Mouse (Mus musculus) kidney, postnatal 0 days (tissue): ENCODE measurements around the gene Tnk2. TPM values are rescaled to one million over a fixed set of nuclear protein-coding genes. Genes with fewer than 3 reads are reported as not detected.

ENCODE experiments used
- ATAC-seq: fragments of 200-750 bp; cut with Nextera tagmentation; replicated peaks from 2 replicates; pipeline ENCODE4 v1.8.0; 2017; ENCODE audit warnings: low read depth, moderate number of reproducible peaks, moderate TSS enrichment, moderate library complexity; ENCODE audit not compliant: low FRiP score
- DNase-seq: peaks from one replicate; pipeline ENCODE4 v3.0.0-alpha.2; 2016; ENCODE audit warnings: low spot score
- H3K27ac ChIP-seq: fragments of 300-500 bp; sonication (generic); 2 replicates; pipeline ENCODE4 v1.5.1; 2014; ENCODE audit warnings: mild to moderate bottlenecking
- H3K27me3 ChIP-seq: fragments of 300-500 bp; sonication (generic); 2 replicates; pipeline ENCODE4 v1.6.1; 2014; ENCODE audit warnings: low read length, mixed read lengths; ENCODE audit not compliant: insufficient read depth
- H3K36me3 ChIP-seq: fragments of 300-500 bp; sonication (generic); 2 replicates; pipeline ENCODE4 v1.6.1; 2014; ENCODE audit warnings: low read length, mixed read lengths; ENCODE audit not compliant: insufficient read depth
- H3K4me1 ChIP-seq: fragments of 300-500 bp; sonication (generic); replicated peaks from 2 replicates; pipeline ENCODE4 v1.6.1; 2014; ENCODE audit warnings: antibody characterized with exemption, low read length, mixed read lengths; ENCODE audit not compliant: insufficient read depth
- H3K4me2 ChIP-seq: fragments of 300-500 bp; sonication (generic); 2 replicates; pipeline ENCODE4 v1.6.1; 2014; ENCODE audit warnings: mild to moderate bottlenecking, low read length, moderate library complexity, mixed read lengths
- H3K4me3 ChIP-seq: fragments of 300-500 bp; sonication (generic); replicated peaks from 2 replicates; pipeline ENCODE4 v1.5.1; 2014; ENCODE audit warnings: low read depth, low read length
- H3K9ac ChIP-seq: fragments of 300-500 bp; sonication (generic); 2 replicates; pipeline ENCODE4 v1.6.1; 2014; ENCODE audit warnings: low read depth, low read length
- H3K9me3 ChIP-seq: fragments of 300-500 bp; sonication (generic); replicated peaks from 2 replicates; pipeline ENCODE4 v1.6.1; 2016; ENCODE audit warnings: low read length, inconsistent platforms, mixed read lengths
- CTCF ChIP-seq: IDR thresholded peaks from 2 replicates; pipeline ENCODE4 v1.5.1; 2016; ENCODE audit warnings: antibody characterized with exemption, low read depth, mild to moderate bottlenecking, moderate library complexity
- WGBS: fragments of 180-500 bp; shearing (Covaris S2); extraction: QIAGEN DNeasy Blood & Tissue Kit; methylation state at CpG from one replicate; pipeline ENCODE4 v1.1.7; 2014; 5-methylcytosine and 5-hydroxymethylcytosine counted together
- polyA plus RNA-seq: library from polyadenylated mRNA; unstranded; fragments of >200 nt; fragmentation: Nextera tagmentation; extraction: Ambion mirVana; gene quantifications from 2 replicates; pipeline ENCODE4 v1.2.1, GENCODE M21; 2015

Tnk2 gene
- polyA plus RNA-seq = 8.4 and 8.5 TPM in 2 replicates

DNA sequence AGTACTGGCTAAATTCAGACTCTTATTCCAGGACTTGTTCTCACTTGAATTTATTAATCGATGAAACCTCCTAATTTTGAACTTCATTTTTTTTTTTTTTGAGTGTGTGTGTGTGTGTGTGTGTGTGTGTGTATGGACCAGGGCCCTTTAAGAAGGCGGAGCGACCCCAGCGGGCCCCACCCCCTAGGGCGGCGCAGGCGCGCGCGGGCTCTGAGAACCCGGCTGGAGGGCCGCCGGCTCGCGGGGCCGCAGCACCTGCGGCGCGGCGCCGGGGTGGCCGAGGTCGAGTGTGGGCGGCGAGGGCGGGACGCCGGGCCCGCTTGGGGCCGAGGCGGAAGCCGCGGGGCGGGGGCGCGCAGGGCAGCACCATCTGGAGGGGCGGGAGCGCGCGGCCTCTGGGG lies at the start of gene Tnk2:
TSS of gene Tnk2 (plus strand) at position 214 of the 401 bp plus-strand sequence.
- Histone ChIP-seq H3K4me3 (peak within 1 kb of the TSS; percentile 83), H3K9ac (peak within 1 kb of the TSS; percentile 93), H3K9me3 (no peaks in the 10 kb centered on the region), H3K4me1 (peaks cover 4% of the 10 kb centered on the region), H3K36me3 (no peaks in the 10 kb centered on the region), H3K27ac (peak within 1 kb of the TSS; percentile 76), H3K4me2 (peak within 1 kb of the TSS; percentile 94), H3K27me3 (no peaks in the 10 kb centered on the region)
- ATAC-seq = peak; percentile 84
- 1% methylated on average over 37 of the region's 40 CpGs for WGBS
- TF ChIP-seq CTCF = no peak
- DNase-seq = peak; percentile 91

DNA sequence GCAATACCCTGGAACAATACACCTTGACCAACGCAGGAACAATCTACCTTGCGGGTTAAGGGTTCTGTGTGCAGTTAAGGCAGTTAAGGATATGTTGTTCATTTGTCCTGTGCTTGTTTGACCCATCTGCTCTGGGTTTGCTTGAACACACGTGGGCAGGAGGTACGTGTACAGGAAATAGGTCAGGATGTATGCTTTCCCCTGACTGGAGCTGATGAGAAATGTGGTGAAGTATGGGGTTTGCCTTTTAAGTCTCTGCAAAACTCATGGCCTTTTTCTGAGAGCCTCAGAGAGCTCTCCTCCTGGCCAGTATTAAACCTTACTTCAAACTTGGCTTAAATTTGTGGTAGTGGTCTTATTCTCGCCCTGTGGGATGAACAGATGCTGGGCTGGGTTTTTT lies 49.8 kb upstream of the Tnk2 start:
- DNase-seq = no peak
- WGBS = 67% methylated on average over 5 of the region's 5 CpGs
- H3K9ac ChIP-seq = no peak overlapping the region
- no peaks in the 10 kb centered on the region for H3K9me3 ChIP-seq
- no peak overlapping the region for H3K4me3 ChIP-seq
- no peak overlapping the region for H3K4me2 ChIP-seq
- H3K36me3 ChIP-seq = no peaks in the 10 kb centered on the region
- H3K27ac ChIP-seq = no peak overlapping the region
- TF ChIP-seq CTCF = no peak
- no peaks in the 10 kb centered on the region for H3K27me3 ChIP-seq
- ATAC-seq = no peak
- H3K4me1 ChIP-seq = no peaks in the 10 kb centered on the region

DNA sequence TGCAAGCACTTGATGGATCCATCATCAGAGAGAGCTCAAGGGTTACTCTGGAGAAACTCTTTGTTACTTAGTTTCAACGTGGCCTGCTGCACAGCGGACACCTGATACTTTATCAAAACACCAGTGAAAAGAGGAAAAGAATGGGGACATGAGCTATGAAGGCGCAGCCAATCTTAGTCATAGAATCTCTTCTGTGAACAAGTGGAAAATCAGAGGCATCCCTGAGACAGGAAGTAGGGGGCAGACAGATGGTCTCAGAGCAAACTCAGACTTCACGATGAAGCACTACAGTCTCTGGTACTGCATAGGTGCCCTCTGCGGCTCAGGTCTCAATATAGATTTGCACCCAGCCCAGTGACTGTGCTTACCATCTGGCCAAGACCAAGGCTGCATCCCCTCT lies 49.0 kb upstream of the Tnk2 start:
- no peak overlapping the region for H3K4me3 ChIP-seq
- no peak for ATAC-seq
- no peak for TF ChIP-seq CTCF
- H3K36me3 ChIP-seq = no peaks in the 10 kb centered on the region
- no peak overlapping the region for H3K27ac ChIP-seq
- no peak overlapping the region for H3K9ac ChIP-seq
- no peaks in the 10 kb centered on the region for H3K4me1 ChIP-seq
- H3K9me3 ChIP-seq = no peaks in the 10 kb centered on the region
- WGBS = 45% methylated on average over 5 of the region's 5 CpGs
- no peaks in the 10 kb centered on the region for H3K27me3 ChIP-seq
- peak; percentile 50 for DNase-seq
- H3K4me2 ChIP-seq = no peak overlapping the region

- Histone ChIP-seq H3K9me3 (no peaks in the 10 kb centered on the region), H3K27me3 (no peaks in the 10 kb centered on the region), H3K4me2 (no peak overlapping the region), H3K9ac (no peak overlapping the region), H3K4me3 (no peak overlapping the region), H3K4me1 (no peaks in the 10 kb centered on the region), H3K36me3 (no peaks in the 10 kb centered on the region), H3K27ac (no peak overlapping the region)
- ATAC-seq (no peak), DNase-seq (no peak)
- 83% methylated on average over 10 of the region's 10 CpGs for WGBS
- no peak for TF ChIP-seq CTCF
Measured at GRCm38 (mm10) chr16:32595142-32595855, 48.4 kb upstream of the Tnk2 start.

- no peak overlapping the region for H3K9ac ChIP-seq
- no peaks in the 10 kb centered on the region for H3K9me3 ChIP-seq
- no peak overlapping the region for H3K4me3 ChIP-seq
- DNase-seq (peak; percentile 3), ATAC-seq (no peak)
- H3K36me3 ChIP-seq = no peaks in the 10 kb centered on the region
- no peaks in the 10 kb centered on the region for H3K4me1 ChIP-seq
- no peak overlapping the region for H3K4me2 ChIP-seq
- no peak overlapping the region for H3K27ac ChIP-seq
- WGBS = 43% methylated on average over 4 of the region's 4 CpGs
- no peak for TF ChIP-seq CTCF
- H3K27me3 ChIP-seq = no peaks in the 10 kb centered on the region
Measured at GRCm38 (mm10) chr16:32597909-32598381, 45.7 kb upstream of the Tnk2 start.

DNA sequence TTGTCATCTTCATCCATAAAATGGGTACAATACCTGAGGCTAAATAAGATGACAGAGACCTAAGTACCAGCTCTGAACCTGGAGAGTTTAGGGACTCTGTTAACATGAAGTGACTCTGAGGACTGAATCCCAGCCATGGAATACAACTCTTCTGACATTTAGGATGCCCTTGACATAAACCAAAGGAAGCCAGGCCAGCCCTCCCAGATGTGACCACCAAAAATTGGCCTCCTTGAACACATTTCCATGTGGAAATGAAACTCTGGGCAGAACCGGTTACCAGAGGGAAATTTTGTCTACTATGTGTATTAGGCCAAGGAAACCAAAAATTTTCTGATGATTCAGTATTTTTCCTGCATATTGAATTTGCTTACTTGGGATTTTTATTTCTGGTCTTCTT lies 44.5 kb upstream of the Tnk2 start:
- no peak overlapping the region for H3K4me2 ChIP-seq
- no peak for TF ChIP-seq CTCF
- H3K27ac ChIP-seq = no peak overlapping the region
- ATAC-seq (no peak), DNase-seq (no peak)
- WGBS = 96% methylated on average over 1 of the region's 1 CpGs
- H3K9ac ChIP-seq = no peak overlapping the region
- H3K36me3 ChIP-seq = no peaks in the 10 kb centered on the region
- no peak overlapping the region for H3K4me3 ChIP-seq
- H3K27me3 ChIP-seq = no peaks in the 10 kb centered on the region
- no peaks in the 10 kb centered on the region for H3K9me3 ChIP-seq
- H3K4me1 ChIP-seq = no peaks in the 10 kb centered on the region
